Mouse (Mus musculus) midbrain, postnatal 0 days (tissue): ENCODE results near the gene Adck1. TPM values are rescaled to one million over a fixed set of nuclear protein-coding genes. Genes with fewer than 3 reads are reported as not detected.

Experiments
- ATAC-seq: fragments of 200-750 bp; cut with Nextera tagmentation; 2 replicates; pipeline ENCODE4 v1.8.0; 2017; ENCODE audit warnings: moderate number of reproducible peaks, mild to moderate bottlenecking, moderate TSS enrichment, moderate library complexity; ENCODE audit not compliant: low FRiP score
- DNase-seq: peaks from one replicate; pipeline ENCODE4 v3.0.0-alpha.2; 2015; ENCODE audit warnings: low spot score
- H3K27ac ChIP-seq: fragments of 300-500 bp; sonication (generic); 2 replicates; pipeline ENCODE4 v1.5.1; 2014; ENCODE audit warnings: low read depth, mild to moderate bottlenecking, low read length, mixed read lengths
- H3K27me3 ChIP-seq: fragments of 300-500 bp; sonication (generic); 2 replicates; pipeline ENCODE4 v1.6.1; 2014; ENCODE audit warnings: low read length, control low read depth, mixed read lengths; ENCODE audit not compliant: insufficient read depth
- H3K36me3 ChIP-seq: fragments of 300-500 bp; sonication (generic); 2 replicates; pipeline ENCODE4 v1.6.1; 2014; ENCODE audit warnings: low read length, control low read depth, mixed read lengths; ENCODE audit not compliant: insufficient read depth
- H3K4me1 ChIP-seq: fragments of 300-500 bp; sonication (generic); 2 replicates; pipeline ENCODE4 v1.6.1; 2014; ENCODE audit warnings: mild to moderate bottlenecking, control low read depth, antibody characterized with exemption, low read length, mixed read lengths; ENCODE audit not compliant: insufficient read depth
- H3K4me2 ChIP-seq: fragments of 300-500 bp; sonication (generic); 2 replicates; pipeline ENCODE4 v1.6.1; 2014; ENCODE audit warnings: low read depth, mild to moderate bottlenecking, low read length, mixed read lengths; ENCODE audit not compliant: poor library complexity, severe bottlenecking
- H3K4me3 ChIP-seq: fragments of 300-500 bp; sonication (generic); 2 replicates; pipeline ENCODE4 v1.5.1; 2014; ENCODE audit warnings: low read depth, mild to moderate bottlenecking, low read length, moderate library complexity
- H3K9ac ChIP-seq: fragments of 300-500 bp; sonication (generic); replicated peaks from 2 replicates; pipeline ENCODE4 v1.6.1; 2014; ENCODE audit warnings: mild to moderate bottlenecking, low read length, moderate library complexity, mixed read lengths; ENCODE audit not compliant: poor library complexity, severe bottlenecking
- H3K9me3 ChIP-seq: fragments of 300-500 bp; sonication (generic); 2 replicates; pipeline ENCODE4 v1.6.1; 2016; ENCODE audit warnings: low read length, control low read depth
- CTCF ChIP-seq: IDR thresholded peaks from 2 replicates; pipeline ENCODE4 v1.5.1; 2016; ENCODE audit warnings: antibody characterized with exemption, mild to moderate bottlenecking
- WGBS: fragments of 180-500 bp; shearing (Covaris S2); extraction: QIAGEN DNeasy Blood & Tissue Kit; methylation state at CpG from one replicate; pipeline ENCODE4 v1.1.7; 2014; 5-methylcytosine and 5-hydroxymethylcytosine counted together
- polyA plus RNA-seq: library from polyadenylated mRNA; unstranded; fragments of >200 nt; fragmentation: Nextera tagmentation; extraction: Ambion mirVana; gene quantifications from 2 replicates; pipeline ENCODE4 v1.2.1, GENCODE M21; 2015
- total RNA-seq: library from RNA; depleted of rRNA; stranded (reverse); fragments of >200 nt; gene quantifications from 2 replicates; pipeline ENCODE4 v1.2.3, GENCODE M21; 2014

Adck1 gene
- total and polyA plus RNA-seq, 2 experiments from 2014 or later: 41.5 to 49.1 TPM

- DNase-seq: no peak
- ATAC-seq: no peak
- Histone ChIP-seq H3K27ac (no peak overlapping the region), H3K9ac (no peak overlapping the region), H3K4me1 (no peaks in the 10 kb centered on the region), H3K9me3 (no peaks in the 10 kb centered on the region), H3K27me3 (no peaks in the 10 kb centered on the region), H3K4me2 (no peak overlapping the region), H3K36me3 (peaks cover 13% of the 10 kb centered on the region; the same call in 1 of the 2 replicates), H3K4me3 (no peak overlapping the region)
- TF ChIP-seq CTCF: no peak
- WGBS: 96% methylated on average over 2 of the region's 2 CpGs
Observed at GRCm38 (mm10) chr12:88378256-88378655, 17.9 kb downstream of the Adck1 start.

GRCm38 (mm10) chr12:88388832-88389231, 28.5 kb downstream of the Adck1 start:
- ATAC-seq: no peak; the same call in 1 of the 2 replicates

GRCm38 (mm10) chr12:88398658-88399057, 38.3 kb downstream of the Adck1 start:
- no peak for DNase-seq
- 0 out of 2 replicates have a peak, but pooled peaks cover 8% of the 10 kb centered on the region for H3K36me3 ChIP-seq
- H3K9me3 ChIP-seq: no peaks in the 10 kb centered on the region
- no peak for ATAC-seq
- WGBS: 86% methylated on average over 1 of the region's 1 CpGs
- H3K4me2 ChIP-seq: no peak overlapping the region
- H3K9ac ChIP-seq: no peak overlapping the region
- no peaks in the 10 kb centered on the region for H3K27me3 ChIP-seq
- no peak overlapping the region for H3K4me3 ChIP-seq
- no peak overlapping the region for H3K27ac ChIP-seq
- TF ChIP-seq CTCF: no peak
- H3K4me1 ChIP-seq: no peaks in the 10 kb centered on the region

More at GRCm38 (mm10) chr12:88388832-88389231, 28.5 kb downstream of the Adck1 start:
- Histone ChIP-seq H3K27ac (no peak overlapping the region), H3K9me3 (no peaks in the 10 kb centered on the region), H3K36me3 (peaks cover 14% of the 10 kb centered on the region; the same call in 1 of the 2 replicates), H3K4me1 (no peaks in the 10 kb centered on the region), H3K27me3 (no peaks in the 10 kb centered on the region), H3K9ac (no peak overlapping the region), H3K4me2 (no peak overlapping the region), H3K4me3 (no peak overlapping the region)
- DNase-seq: peak; percentile 27
- WGBS: 49% methylated on average over 6 of the region's 6 CpGs
- TF ChIP-seq CTCF: no peak

DNA sequence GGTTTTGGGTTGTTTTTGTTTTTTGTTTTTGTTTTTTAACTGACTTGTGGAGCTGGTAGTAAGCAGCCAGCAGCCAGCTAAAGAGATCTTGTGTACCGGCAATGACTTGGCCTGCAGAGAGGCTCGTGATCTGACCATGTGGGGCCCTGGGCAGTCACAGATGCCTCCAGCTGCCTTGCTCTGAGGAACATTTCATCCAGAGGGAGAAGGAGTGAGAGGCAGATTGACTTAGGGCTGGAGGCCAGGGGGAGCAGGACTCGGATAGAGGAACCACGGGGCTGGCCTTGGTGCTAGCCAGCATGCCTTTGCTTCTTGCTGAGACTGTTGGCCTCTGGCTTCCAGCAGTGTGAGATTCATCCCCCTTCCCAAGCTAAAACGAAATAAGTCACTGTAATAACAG, 43.2 kb downstream of the Adck1 start:
- no peak for TF ChIP-seq CTCF
- H3K9me3 ChIP-seq: no peaks in the 10 kb centered on the region
- H3K27ac ChIP-seq: no peak overlapping the region
- no peak overlapping the region for H3K4me2 ChIP-seq
- ATAC-seq (no peak), DNase-seq (no peak)
- no peaks in the 10 kb centered on the region for H3K4me1 ChIP-seq
- H3K4me3 ChIP-seq: no peak overlapping the region
- H3K27me3 ChIP-seq: no peaks in the 10 kb centered on the region
- 0 out of 2 replicates have a peak, but pooled peaks cover 12% of the 10 kb centered on the region for H3K36me3 ChIP-seq
- 61% methylated on average over 5 of the region's 5 CpGs for WGBS
- no peak overlapping the region for H3K9ac ChIP-seq

GRCm38 (mm10) chr12:88405113-88405512, 44.8 kb downstream of the Adck1 start:
- ATAC-seq (peak; percentile 63; the same call in 1 of the 2 replicates), DNase-seq (peak; percentile 75)
- Histone ChIP-seq H3K4me3 (no peak overlapping the region), H3K36me3 (0 out of 2 replicates have a peak, but pooled peaks cover 12% of the 10 kb centered on the region), H3K27me3 (no peaks in the 10 kb centered on the region), H3K4me2 (no peak overlapping the region), H3K27ac (no peak overlapping the region), H3K4me1 (no peaks in the 10 kb centered on the region), H3K9ac (no peak overlapping the region), H3K9me3 (no peaks in the 10 kb centered on the region)
- TF ChIP-seq CTCF: peak; percentile 86
- WGBS: 44% methylated on average over 2 of the region's 2 CpGs

DNA sequence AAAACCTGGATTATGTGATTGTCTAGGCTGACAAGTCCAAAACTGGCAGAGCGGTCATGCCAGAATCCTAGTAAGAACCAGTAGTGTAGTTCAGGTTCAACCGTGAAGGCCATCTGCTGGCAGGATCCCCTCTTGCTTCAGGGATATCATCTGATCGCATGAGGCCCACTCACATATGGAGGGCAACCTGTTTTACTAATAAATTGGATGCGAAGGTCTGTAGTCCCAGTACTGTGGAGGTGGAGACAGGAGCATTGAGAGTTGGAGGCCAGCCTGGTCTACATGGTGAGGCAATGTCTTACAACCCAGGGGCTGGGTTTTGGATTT, 47.6 kb downstream of the Adck1 start:
- H3K4me2 ChIP-seq: no peak overlapping the region
- no peak for DNase-seq
- no peak overlapping the region for H3K27ac ChIP-seq
- H3K27me3 ChIP-seq: no peaks in the 10 kb centered on the region
- H3K9ac ChIP-seq: no peak overlapping the region
- H3K4me3 ChIP-seq: no peak overlapping the region
- WGBS: 93% methylated on average over 4 of the region's 4 CpGs
- ATAC-seq: no peak
- H3K36me3 ChIP-seq: peaks cover 16% of the 10 kb centered on the region; the same call in 1 of the 2 replicates
- H3K9me3 ChIP-seq: no peaks in the 10 kb centered on the region
- no peaks in the 10 kb centered on the region for H3K4me1 ChIP-seq
- TF ChIP-seq CTCF: no peak
